Mouse (Mus musculus) common myeloid progenitor, adult 5-6 weeks (primary cell): ENCODE measurements around the gene Arhgef19. TPM values are rescaled to one million over a fixed set of nuclear protein-coding genes. Genes with fewer than 3 reads are reported as not detected.

ENCODE experiments used
- ATAC-seq: replicated peaks from 2 replicates; pipeline ENCODE4 v1.8.0; 2016; ENCODE audit warnings: low read depth, mild to moderate bottlenecking, moderate TSS enrichment, inconsistent platforms; ENCODE audit not compliant: poor library complexity, severe bottlenecking
- total RNA-seq: library from RNA; stranded (forward); fragments of 200-1000, 187-1606 nt; gene quantifications from 2 replicates; pipeline ENCODE4 v1.2.3, GENCODE M21; 2017

The Arhgef19 gene
- total RNA-seq: not detected in 2 replicates

- peak; percentile 98 for ATAC-seq
These were observed at the start of gene Arhgef19 for GRCm38 (mm10) chr4:141239388-141240125. Gene Arhgef19 (plus strand): TSS chr4:141239499.

- no peak for ATAC-seq
These were observed 48.0 kb upstream of the Arhgef19 start for GRCm38 (mm10) chr4:141191294-141191693.

- ATAC-seq: no peak
These were observed 44.7 kb upstream of the Arhgef19 start for GRCm38 (mm10) chr4:141194553-141194952.

- no peak for ATAC-seq
These were observed 42.2 kb upstream of the Arhgef19 start for GRCm38 (mm10) chr4:141196981-141197685.

- ATAC-seq: no peak
These were observed 41.6 kb upstream of the Arhgef19 start for GRCm38 (mm10) chr4:141197686-141198035.

DNA sequence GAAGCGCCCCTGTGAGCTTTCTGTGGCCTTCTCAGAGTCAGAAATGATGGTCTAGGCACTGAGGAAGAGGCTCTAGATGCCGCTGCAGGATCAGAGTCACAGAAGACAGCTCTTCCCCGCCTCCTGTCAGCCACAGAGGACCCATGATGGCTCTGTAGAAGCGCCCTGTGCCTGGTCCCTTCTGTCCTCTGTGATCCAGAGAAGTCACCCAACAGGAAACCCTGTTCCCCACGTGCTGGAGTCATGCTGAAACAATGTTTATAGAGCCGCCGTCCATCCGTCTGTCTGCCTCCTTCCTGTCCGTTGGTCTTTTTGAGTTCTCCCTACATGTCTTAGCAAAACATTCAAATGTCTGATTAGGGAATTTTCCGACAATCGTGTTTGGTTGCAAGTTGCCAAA lies 38.4 kb upstream of the Arhgef19 start:
- no peak for ATAC-seq

DNA sequence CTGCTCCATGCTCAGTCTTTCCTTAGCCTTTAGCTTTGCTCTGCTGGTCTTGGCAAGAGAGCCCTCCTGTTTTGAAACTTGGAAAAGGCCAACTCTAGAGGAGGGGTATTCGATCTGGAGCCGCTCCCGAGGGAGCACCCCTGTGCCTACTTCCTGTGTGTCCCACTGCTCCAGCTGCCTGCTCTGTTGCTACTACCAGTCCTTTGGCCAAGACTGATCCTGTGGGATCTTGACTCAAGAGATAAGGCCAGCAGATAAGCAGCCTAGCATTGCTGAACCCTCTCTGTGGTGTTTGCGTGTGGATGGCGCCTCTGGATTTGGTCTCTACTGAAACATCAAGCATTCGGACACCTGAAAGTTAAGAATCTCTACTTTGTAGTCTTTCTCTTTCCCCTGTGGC lies 37.1 kb upstream of the Arhgef19 start:
- ATAC-seq: no peak

GRCm38 (mm10) chr4:141204580-141205061 lies 34.7 kb upstream of the Arhgef19 start:
- 0 out of 2 replicates have a peak, but pooled peaks have one; percentile 32 for ATAC-seq

GRCm38 (mm10) chr4:141207081-141207480 lies 32.2 kb upstream of the Arhgef19 start:
- ATAC-seq: no peak

DNA sequence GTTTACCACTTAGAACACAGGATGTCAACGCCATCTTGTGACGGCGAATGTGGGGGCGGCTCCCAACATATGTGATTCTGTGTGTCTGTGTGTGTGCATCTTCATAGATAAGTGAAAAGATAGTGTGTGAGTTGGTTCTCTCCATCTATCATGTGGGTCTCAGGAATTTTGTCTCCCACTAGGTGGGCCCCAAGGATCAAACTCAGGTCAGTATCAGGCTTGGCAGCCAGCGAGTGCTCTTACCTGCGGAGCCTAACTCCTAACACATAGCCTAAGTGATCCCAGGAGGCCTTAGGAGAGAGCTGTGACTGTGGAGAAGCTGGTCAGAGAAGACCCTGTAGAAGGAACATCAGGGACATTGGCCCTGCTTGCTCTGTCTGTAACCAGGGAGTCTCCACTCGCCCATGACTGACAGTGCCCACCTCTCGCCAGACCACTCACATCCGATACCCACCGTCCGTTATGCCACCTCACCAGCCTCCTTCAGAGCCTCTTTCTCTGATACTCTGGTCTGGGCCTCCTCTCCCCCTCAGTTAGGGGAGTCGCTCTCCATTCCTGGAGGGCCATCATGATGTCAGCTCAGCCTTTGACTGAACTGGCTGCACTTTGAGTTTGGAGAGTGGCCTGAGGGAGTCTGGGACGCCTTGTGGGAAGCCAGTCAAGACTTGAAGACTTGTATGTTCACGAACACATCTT lies 28.6 kb upstream of the Arhgef19 start:
- ATAC-seq: peak; percentile 20

DNA sequence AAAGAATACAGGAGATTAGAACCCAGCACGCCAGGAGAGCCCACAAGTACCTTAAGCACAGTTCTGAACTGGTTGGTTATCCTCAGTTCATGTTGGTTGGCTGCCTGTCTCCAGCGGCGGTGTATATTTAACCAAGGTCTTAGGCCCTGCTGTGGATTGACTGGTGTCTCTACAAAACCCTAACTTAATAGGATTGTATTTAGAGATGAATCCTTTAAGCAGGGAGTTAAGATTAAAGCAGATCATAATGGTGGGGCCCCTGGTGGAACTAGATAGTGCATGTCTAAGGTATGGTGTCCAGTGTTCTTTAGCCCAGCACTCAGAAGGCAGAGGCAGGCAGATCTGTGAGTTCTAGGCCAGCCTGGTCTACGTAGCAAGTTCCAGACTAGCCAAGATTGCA lies 27.7 kb upstream of the Arhgef19 start:
- no peak for ATAC-seq

- no peak for ATAC-seq
These were observed 26.4 kb upstream of the Arhgef19 start for GRCm38 (mm10) chr4:141212892-141213291.

GRCm38 (mm10) chr4:141213342-141213741 lies 26.0 kb upstream of the Arhgef19 start:
- ATAC-seq: no peak

- ATAC-seq: peak; percentile 80
These were observed 25.4 kb upstream of the Arhgef19 start, which contains the start of gene Rsg1 for GRCm38 (mm10) chr4:141213770-141214336. Gene Rsg1 (plus strand): TSS chr4:141213956.

GRCm38 (mm10) chr4:141214337-141214851 lies 24.9 kb upstream of the Arhgef19 start:
- ATAC-seq: peak; percentile 77

DNA sequence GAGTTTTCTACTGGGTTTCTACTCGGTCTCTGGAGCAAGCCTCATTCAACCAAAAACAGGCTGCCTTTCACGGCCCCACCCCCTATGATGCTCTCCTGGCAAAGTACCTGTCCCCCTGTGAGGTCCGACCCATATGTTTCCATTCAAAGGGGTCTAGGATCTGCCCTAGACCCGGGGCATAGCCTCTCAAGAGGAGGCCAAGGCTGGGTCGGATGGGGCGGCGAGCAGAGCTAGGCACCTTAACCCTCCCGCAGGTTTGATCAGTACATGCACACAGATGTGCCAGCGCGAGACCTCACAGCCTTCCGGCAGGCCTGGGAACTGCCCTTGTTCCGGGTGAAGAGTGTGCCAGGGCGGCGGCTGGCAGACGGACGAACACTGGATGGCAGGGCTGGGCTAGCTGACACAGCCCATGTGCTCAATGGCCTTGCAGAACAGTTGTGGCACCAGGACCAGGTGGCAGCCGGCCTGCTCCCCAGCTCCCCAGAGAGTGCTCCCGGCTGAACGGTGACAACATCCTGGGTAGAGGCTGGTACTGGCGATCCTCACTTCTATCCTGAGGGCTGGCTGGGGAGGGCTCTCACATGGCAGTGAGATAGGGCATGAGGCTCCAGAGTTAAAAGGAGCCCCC lies 19.6 kb upstream of the Arhgef19 start:
- no peak for ATAC-seq

- no peak for ATAC-seq
These were observed 17.5 kb upstream of the Arhgef19 start for GRCm38 (mm10) chr4:141221848-141222247.

DNA sequence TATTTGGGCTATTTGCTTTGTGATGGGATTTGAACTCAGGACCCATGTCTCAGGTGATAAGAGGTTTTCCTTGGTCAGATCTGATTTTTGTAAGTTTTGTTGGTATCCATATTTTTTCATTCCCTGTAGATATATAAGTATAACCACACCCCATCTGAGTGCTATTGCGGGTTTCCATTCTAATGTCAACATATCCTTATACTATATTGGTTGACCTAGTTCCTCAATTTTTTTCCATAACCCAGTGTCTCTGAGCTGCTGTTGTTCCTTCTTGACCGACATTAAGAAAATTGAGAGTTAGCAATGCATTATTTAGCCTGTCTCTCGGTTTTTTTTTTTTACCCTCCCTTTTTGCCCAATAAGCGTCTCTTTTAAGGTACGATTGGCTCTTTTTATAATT lies 16.5 kb upstream of the Arhgef19 start:
- ATAC-seq: no peak

GRCm38 (mm10) chr4:141228687-141229086 lies 10.6 kb upstream of the Arhgef19 start:
- no peak for ATAC-seq

- no peak for ATAC-seq
These were observed 6.1 kb upstream of the Arhgef19 start for GRCm38 (mm10) chr4:141233196-141233595.
